Mouse (Mus musculus) embryonic fibroblast, embryonic 13.5 days (primary cell): ENCODE measurements around the gene Gli3. TPM values are rescaled to one million over a fixed set of nuclear protein-coding genes. Genes with fewer than 3 reads are reported as not detected.

ENCODE experiments used
- H3K27ac ChIP-seq: 2 replicates; pipeline ENCODE4 v1.5.1; 2012; ENCODE audit warnings: low read length, control low read depth, inconsistent platforms; ENCODE audit not compliant: insufficient read depth
- H3K4me1 ChIP-seq: 2 replicates; pipeline ENCODE4 v1.6.1; 2011; ENCODE audit warnings: low read length; ENCODE audit not compliant: control insufficient read depth, insufficient read depth
- H3K4me3 ChIP-seq: 2 replicates; pipeline ENCODE4 v1.5.1; 2011; ENCODE audit warnings: mild to moderate bottlenecking, control low read depth, low read length; ENCODE audit not compliant: insufficient read depth
- CTCF ChIP-seq: IDR thresholded peaks from 2 replicates; pipeline ENCODE4 v1.5.1; 2011; ENCODE audit warnings: mild to moderate bottlenecking, control low read depth, low read length, moderate library complexity, borderline replicate concordance; ENCODE audit not compliant: insufficient read depth
- POLR2A ChIP-seq: IDR thresholded peaks from 2 replicates; pipeline ENCODE4 v1.6.1; 2011; ENCODE audit warnings: low read depth, mild to moderate bottlenecking, control low read depth, low read length, moderate library complexity
- polyA plus RNA-seq: library from polyadenylated mRNA; stranded (reverse); fragments of >200 nt; gene quantifications from 2 replicates; pipeline ENCODE4 v1.2.4, GENCODE M21; 2011; ENCODE audit warnings: low read depth; ENCODE audit not compliant: missing spikeins, insufficient read length

Gene Gli3
- polyA plus RNA-seq, 1 experiment: 64.3 TPM

- peaks cover 2% of the 10 kb centered on the region; the same call in 1 of the 2 replicates for H3K4me1 ChIP-seq
- no peak overlapping the region for H3K27ac ChIP-seq
- H3K4me3 ChIP-seq: no peak overlapping the region
- TF ChIP-seq POLR2A (no peak), CTCF (no peak)
These were observed 225.9 kb downstream of the Gli3 start for GRCm38 (mm10) chr13:15688826-15689501.

DNA sequence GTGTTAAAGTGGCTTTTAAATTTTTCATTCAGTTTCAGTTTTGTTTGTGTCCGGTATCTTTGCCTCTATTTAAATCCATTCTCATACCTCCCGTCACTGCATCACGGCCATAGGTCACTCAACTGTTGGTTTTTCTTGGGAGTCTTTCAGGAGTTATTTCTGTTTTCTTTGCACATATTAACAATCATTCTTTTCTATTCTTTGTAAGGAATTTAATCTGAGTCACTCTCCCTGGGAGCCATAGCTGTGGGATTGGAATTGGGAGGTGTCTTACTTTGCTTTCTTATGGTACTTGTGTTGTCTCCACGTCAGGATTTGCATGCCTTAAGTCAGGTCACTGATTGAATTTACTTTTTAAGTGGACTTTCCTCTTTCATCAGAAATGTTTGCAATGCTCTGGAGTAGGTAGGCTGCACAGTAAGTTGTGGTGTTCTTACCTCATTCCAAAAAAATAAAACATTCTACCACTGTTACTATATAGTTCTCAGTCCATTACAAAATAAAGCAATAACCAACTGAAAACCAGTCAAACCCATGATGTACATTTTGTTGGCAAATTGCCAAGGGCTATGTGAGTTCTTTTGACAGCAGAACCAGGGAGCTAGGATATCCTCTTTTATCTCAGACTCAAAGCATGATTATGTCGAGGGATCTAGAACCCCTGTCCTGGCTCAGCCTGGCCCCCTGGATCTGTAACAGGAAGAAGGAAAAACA is 228.9 kb downstream of the Gli3 start:
- TF ChIP-seq CTCF (no peak), POLR2A (no peak)
- Histone ChIP-seq H3K27ac (peak overlapping the region; percentile 91), H3K4me3 (no peak overlapping the region), H3K4me1 (peaks cover 6% of the 10 kb centered on the region)

GRCm38 (mm10) chr13:15692465-15692809 is 229.4 kb downstream of the Gli3 start:
- H3K27ac ChIP-seq: peak overlapping the region; percentile 91
- no peak for TF ChIP-seq CTCF
- peaks cover 6% of the 10 kb centered on the region for H3K4me1 ChIP-seq
- H3K4me3 ChIP-seq: no peak overlapping the region

- H3K4me1 ChIP-seq: peaks cover 4% of the 10 kb centered on the region; the same call in 1 of the 2 replicates
- no peak for TF ChIP-seq CTCF
- no peak for TF ChIP-seq POLR2A
- no peak overlapping the region for H3K27ac ChIP-seq
- H3K4me3 ChIP-seq: no peak overlapping the region
These were observed 235.2 kb downstream of the Gli3 start for GRCm38 (mm10) chr13:15698284-15698683.

DNA sequence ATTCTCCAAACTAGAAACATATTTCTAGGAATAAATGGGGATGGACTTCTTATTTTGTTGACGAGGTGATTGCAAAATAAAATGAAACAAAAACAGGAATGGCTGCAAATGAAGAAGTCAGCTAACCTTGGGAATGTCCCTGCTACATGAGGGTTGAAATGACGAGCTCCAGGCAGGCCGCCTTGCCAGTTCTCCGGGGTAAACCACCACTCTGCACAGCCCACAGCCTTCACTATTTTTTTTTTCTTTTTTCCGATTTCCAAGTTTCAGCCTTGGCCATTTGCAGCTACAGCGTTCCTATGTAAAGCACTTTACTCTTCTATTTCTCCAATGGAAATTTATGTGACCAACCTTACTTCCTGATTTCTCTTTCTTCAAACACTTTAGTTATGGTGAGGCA is 236.1 kb downstream of the Gli3 start:
- Histone ChIP-seq H3K27ac (no peak overlapping the region), H3K4me3 (no peak overlapping the region), H3K4me1 (peaks cover 4% of the 10 kb centered on the region; the same call in 1 of the 2 replicates)
- TF ChIP-seq POLR2A: no peak
- no peak for TF ChIP-seq CTCF

GRCm38 (mm10) chr13:15704669-15705068 is 241.6 kb downstream of the Gli3 start:
- TF ChIP-seq CTCF (no peak), POLR2A (no peak)
- Histone ChIP-seq H3K4me3 (no peak overlapping the region), H3K27ac (no peak overlapping the region), H3K4me1 (peaks cover 9% of the 10 kb centered on the region; the same call in 1 of the 2 replicates)

DNA sequence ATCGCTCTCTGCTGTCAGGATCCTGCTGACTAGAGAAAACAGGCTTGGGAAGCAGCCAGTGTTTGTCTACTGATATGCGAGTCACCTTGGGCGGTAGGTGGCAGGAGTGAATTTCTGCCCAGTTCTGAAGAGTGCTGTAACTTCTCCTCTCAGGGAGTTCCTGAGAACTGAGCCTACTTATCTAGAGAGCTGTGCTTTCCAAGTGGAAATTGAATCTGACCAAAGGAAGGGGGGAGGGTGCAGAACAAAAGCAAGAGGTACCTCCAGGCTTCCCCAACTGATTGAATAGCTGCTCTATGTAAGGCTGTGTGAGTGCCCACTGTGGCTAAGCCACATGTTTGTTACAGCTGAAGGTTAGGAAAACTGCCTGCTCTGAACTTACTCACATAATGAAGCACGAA is 244.4 kb downstream of the Gli3 start:
- no peak overlapping the region for H3K4me3 ChIP-seq
- TF ChIP-seq POLR2A: no peak
- TF ChIP-seq CTCF: no peak
- H3K27ac ChIP-seq: no peak overlapping the region
- H3K4me1 ChIP-seq: peaks cover 9% of the 10 kb centered on the region; the same call in 1 of the 2 replicates

GRCm38 (mm10) chr13:15713486-15713885 is 250.5 kb downstream of the Gli3 start:
- TF ChIP-seq CTCF: no peak
- no peak for TF ChIP-seq POLR2A
- Histone ChIP-seq H3K4me1 (no peaks in the 10 kb centered on the region), H3K27ac (no peak overlapping the region), H3K4me3 (no peak overlapping the region)

DNA sequence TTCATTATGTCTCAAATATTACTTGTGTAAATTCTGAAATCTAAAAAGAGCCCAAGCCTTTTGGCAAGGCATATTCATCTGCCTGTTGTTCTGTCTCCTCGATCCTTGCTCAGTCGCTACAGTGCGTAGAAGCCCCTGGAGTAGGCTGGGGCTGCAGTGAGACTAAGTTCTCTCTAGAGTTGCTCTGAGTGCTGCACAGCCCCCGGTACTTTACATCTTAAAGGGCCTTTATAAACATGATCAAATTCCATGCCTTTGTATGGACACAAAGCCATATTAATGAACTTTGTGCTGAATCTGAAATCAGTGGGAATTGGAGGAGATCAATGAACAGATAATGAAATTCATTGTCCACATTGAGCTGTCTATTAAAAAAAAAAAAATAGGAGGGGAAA is 251.3 kb downstream of the Gli3 start:
- TF ChIP-seq CTCF (no peak), POLR2A (no peak)
- H3K4me3 ChIP-seq: no peak overlapping the region
- no peaks in the 10 kb centered on the region for H3K4me1 ChIP-seq
- H3K27ac ChIP-seq: no peak overlapping the region

- Histone ChIP-seq H3K4me3 (no peak overlapping the region), H3K4me1 (no peaks in the 10 kb centered on the region), H3K27ac (no peak overlapping the region)
- TF ChIP-seq CTCF (no peak), POLR2A (no peak)
These were observed 251.8 kb downstream of the Gli3 start for GRCm38 (mm10) chr13:15714726-15715437.
